Mouse (Mus musculus): ENCODE measurements at regions not wholly inside any gene's neighbourhood (a gene's known extent, or its start where the extent isn't known, plus 50 kb on each side); places are given as distances from the start of the nearest gene placed in this dataset.

DNA sequence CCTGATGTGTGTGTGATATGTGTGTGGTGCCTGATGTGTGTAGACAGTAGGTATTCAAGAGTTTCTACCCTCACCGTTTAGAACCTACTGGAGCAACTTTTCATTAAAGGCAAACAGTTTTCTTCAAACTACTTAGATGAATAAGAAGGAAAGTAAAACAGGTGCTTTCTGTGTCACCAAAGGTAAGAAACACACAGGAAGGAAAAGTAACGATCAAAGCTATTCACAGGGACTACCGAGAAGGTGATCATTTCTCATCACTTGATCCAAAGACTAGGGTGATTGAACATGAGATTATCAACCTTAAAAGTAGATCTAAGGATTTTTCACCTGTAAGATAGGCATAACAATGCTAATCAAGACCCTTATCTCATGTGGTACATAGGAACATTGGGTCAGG is 113.4 kb upstream of the Trib2 start:
- TF ChIP-seq ZC3H11A (IDR thresholded peaks at IDR 0.05; ENCODE audit: borderline replicate concordance, low read depth, low read length) (no peak), MAFK (IDR thresholded peaks at IDR 0.05; ENCODE audit: insufficient read depth, low read depth, low read length) (no peak), ZNF384 (IDR thresholded peaks at IDR 0.05; ENCODE audit: low read depth, low read length) (no peak)

Measured in ES-E14 (cell line).